Mouse (Mus musculus) olfactory bulb, adult 2 months (tissue): ENCODE measurements around the gene Glis3.

Experiments
- CTCF ChIP-seq: fragments of 200-500 bp; IDR thresholded peaks from 2 replicates; pipeline ENCODE4 v1.5.1; 2012; ENCODE audit warnings: low read depth, mild to moderate bottlenecking, low read length, moderate library complexity; ENCODE audit not compliant: insufficient read depth
- POLR2A ChIP-seq: fragments of 200-500 bp; IDR thresholded peaks from 2 replicates; pipeline ENCODE4 v1.6.1; 2012; ENCODE audit warnings: mild to moderate bottlenecking, low read depth, low read length, moderate library complexity; ENCODE audit not compliant: insufficient read depth

DNA sequence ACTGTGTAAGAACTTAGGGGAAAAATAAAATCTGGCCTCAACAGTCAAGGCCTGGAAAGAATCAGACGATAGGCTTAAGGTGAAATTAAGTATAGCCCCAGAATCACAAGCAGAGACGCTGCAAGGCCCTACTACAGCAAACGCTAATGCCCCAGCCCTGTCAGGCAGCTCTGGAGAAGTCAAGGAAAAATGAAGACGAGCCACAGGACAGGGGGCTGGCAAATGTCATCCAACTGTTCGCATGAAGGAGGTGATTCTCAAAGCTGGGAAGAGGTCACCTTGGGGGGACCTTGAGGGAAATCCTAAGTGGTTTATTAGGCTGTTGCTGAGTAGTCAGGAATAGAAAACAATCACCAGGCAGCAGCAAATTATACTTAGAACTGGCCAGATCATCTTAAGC is 214.1 kb downstream of the Glis3 start:
- TF ChIP-seq CTCF (no peak), POLR2A (no peak)
